Mouse (Mus musculus) thymus, postnatal 10 days (tissue): ENCODE results near the gene Lonp2.
A peak's percentile ranks its signal among the peaks of the same experiment; 100 is the strongest.

Experiments
- DNase-seq, 2 experiments: peaks; one replicate each; pipeline ENCODE4 v3.0.0; 2021; ENCODE audit warnings: low spot score in 2 of 2

Gene Lonp2

DNA sequence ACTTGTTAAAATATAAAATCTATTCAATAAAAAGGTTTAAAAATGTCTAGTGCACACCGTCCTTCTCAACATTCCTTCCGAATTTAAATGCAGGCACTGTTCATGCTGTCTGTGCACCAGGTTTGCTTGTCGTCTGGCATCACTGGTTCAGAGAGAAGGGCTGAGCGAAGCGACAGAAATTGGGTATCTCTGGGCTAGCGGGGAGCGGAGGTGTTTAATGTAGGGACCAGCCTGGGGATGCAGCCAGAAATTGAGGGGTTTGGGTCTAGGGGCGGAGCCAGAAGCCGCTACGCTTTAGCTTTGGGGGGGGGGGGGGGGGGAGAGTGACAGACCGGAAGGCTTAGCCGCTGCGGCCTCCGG lies 312 bp upstream of the Lonp2 start:
- no peak for DNase-seq

DNA sequence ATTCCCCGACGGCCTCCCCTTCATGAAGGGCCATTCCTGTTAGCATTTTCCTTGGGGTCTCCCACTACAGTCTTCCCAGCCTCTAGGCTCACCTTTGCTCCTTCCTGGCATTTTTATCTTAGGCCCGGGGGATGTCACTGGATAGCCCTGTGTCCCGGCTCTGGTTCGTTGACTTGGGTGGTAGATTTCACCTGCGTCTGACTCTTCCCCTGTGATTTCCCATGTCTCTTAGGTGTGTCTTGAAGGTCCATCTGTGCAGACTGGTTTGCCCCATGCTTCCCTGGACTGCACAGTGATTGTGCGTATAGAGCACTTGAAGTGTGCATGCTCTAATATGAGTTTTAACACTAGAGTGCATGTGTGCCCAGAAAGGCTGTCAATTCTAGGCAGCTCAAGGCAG lies 1.1 kb downstream of the Lonp2 start:
- DNase-seq = peak in 1 of 2 experiments; percentile 5

DNA sequence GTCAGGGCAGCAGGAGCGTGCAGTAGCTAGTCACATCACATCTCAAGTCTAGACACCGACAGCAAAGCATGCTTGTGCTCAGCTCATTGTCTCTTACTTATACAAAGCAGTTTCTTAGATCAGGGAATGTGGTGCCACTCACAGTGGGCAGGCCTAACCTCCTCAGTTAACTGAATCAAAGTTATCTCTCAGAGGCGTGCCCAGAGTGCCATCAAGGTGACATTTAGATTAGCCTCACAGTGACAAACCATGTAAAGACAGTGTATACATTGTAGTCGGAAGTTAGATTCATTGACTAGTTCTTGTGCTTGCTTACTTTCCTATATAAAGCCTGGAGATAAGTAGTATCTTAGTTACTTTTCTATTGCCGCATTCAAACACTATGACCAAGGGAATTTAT lies 6.4 kb downstream of the Lonp2 start:
- no peak for DNase-seq

DNA sequence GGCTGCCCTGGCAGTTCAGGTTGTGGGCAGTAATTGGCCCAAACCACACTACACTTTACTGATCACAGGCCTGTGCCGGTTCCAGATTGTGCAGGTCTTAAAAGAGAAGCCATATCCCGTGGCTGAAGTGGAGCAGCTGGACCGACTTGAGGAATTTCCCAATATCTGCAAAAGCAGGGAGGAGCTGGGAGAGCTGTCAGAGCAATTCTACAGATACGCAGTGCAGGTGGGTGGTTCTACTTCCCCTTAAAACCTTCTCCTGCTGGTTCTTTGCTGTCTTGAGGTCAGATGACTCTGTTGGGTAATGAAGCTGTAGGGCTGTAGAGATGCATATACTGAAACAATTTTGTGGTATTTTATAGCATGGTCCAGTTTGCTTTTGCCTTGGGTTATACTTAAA lies 7.6 kb downstream of the Lonp2 start:
- no peak for DNase-seq

DNA sequence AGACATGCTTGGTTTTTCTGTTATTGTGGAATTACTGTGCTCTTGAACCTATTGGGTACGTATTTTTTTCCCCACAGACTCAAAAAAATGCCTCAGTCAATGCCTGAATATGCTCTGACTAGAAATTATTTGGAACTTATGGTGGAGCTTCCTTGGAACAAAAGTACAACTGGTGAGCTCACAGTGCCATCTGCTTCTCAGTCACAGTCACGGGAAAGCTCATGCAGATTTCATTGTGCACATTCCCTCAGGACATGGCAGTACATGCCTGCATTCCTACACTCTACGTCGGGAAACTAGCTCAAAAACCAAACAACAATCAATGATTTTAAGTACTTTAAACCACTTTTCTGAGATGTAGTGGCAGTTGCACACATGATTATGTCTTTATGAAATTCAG lies 14.0 kb downstream of the Lonp2 start:
- DNase-seq = no peak

DNA sequence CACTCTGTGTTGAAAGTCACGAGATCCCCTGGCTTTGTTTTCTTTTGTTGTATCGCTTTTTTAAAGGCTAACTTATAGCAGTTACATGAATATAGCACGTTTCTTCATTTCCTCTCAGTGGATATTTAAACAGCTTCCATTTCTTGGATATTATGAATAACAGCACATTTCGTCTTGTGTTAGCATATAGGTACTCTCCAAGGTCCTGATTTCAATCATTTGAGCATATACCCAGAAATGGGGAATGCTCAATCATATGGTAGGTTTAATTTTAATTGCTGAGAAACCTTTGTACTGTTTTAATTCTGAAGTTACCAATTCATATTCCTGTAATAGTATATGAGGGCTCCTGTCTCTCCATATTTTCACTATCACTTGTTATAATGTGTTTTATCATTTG lies 15.1 kb downstream of the Lonp2 start:
- no peak for DNase-seq

DNA sequence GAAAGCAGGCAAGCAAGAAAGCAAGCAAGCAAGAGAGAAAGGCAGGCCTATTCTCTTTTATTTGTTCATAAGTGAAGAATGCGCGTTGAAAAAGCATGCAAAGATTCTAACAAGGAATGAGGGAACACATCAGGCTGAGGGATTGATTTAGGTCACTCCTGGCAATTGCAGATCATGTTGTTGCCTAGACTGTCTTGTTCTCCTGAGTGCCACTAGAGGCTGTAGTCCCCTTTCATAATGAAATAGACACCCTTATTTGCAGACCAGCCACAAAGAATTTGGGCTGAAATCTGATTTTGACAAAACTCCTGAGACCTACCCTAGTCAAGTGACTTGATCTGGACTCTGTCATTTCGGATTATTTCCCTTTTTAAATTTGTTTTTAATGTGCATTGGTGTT lies 18.8 kb downstream of the Lonp2 start:
- DNase-seq = no peak

DNA sequence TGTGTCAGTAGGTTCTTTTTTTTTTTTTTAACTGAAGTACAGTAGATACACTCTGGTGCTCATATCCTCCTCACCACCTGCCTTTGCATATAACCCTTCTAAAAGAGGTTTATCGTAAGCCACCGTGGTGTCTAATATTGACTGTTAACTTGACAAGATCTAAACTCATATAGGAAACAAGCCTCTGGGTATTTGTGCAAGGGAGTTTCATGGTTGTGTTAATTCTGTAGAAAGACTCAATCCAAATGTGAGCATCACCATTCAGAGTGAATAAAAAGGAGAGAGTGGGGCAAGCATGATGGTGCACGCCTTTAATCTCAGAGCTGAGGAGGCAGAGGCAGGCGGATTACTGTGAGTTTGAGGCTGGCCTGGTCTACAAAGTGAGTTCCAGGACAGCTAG lies 20.8 kb downstream of the Lonp2 start:
- no peak for DNase-seq

DNA sequence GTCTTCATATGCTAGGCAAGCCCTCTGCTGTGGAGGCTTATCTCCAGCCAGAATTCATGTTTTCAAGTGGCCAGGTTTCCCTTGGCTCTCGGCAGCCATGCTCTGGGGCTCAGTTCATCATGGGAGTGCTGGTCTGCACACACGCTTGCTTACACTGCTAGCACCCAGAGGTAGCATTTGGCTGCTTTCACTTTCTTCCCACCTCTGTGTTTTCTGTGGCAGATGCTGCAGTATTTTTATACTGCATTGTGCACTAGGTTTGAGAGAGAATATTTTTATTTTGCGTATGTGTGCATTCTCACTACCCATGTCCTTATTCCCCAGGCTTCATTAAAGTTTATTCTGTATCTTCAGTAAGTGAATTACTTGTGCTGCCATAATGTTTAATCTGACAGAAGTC lies 23.9 kb downstream of the Lonp2 start:
- no peak for DNase-seq

DNA sequence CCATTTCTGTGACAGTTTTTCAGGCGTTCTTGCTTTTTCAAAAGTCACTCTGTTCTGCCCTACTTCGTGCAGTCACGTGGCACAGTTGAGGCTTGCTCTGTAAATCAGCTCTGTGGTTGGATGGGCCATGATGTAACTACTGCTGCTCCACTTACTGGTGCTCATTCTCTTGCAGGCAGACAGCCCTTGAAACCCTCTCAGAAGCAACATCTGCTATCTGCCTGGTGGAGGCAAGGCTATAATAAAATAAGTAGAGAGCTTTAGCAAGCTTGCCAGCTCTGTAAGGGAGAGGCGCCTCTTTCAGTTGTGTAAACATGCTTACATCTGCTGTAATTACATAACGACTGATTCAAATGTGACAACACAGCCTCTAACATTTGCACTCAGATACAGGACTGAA lies 27.6 kb downstream of the Lonp2 start:
- no peak for DNase-seq

DNA sequence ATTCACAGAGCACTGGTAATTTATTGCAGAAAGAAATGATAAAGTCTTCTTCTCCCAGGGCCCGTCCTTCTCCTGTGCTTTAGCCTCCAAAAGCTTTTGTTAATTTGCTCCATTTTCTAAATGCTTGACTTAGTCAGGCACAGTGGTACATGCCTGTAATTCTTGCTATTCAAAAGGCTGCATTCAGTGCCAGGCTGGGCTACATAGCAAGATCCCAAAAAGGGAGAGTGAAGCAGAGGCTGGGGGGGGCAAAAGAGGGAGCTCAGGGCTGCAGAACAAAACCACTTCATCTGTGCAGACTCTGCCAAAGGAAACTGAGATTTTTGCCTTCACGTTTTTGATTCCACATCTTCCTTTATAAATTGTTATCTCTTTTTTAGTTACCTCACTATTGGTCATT lies 28.7 kb downstream of the Lonp2 start:
- no peak for DNase-seq

DNA sequence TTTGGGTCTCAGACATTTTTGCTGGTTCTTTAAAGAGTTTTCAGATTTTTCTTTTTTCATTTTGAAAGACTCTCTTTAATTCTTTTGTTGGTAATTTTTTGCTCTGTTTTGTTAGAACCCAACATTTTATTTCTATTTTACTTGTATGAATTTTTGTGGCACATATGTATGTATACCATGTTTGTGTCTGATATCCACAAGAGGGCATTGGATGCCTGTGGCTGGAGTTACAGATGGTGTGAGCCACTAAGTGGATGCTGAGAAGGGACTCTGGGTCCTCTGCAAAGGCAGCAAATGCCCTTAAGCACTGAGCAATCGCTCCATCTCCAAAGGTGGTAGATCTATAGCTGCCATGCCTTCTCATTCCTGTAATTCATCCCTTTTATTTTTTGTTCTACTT lies 30.7 kb downstream of the Lonp2 start:
- peak; percentile 7 to 14 for DNase-seq

DNA sequence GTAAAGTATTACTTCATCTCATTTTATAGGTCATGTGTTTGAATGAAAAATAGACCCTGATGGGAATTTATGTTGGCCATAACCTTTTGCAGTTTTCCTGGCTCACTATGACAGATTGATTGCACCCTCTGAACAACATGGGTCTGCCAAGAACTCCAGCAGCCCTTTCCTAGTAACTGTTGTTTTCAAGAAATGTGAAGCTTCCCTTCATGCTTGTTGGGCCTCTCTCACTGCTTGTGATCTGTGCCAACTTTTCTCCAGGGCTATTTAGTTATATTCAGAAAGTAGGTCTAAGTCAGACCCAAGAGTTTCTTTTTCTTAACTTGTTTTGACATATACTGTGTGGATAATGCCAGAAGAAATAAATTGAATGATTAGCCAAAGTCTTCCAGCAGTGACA lies 44.9 kb downstream of the Lonp2 start:
- no peak for DNase-seq

DNA sequence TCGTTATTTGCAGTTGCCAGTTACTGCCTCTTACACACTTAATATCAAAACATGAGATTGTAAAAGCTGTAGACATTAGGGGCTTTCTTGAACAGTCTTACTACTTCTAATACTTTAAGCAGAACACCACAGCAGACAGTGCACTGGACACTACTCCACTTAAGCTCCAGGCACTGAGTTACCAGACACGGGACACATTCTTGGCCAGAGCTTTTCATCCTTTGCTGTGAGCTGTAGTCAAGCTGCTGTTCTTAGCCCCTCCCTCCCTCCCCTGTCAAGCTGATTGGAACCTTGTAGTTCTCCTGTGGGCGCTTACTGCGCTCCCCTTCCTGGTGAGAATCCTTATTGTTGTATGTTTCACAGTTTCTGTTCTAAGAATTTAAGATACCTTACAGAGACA lies 45.4 kb downstream of the Lonp2 start:
- no peak for DNase-seq

DNA sequence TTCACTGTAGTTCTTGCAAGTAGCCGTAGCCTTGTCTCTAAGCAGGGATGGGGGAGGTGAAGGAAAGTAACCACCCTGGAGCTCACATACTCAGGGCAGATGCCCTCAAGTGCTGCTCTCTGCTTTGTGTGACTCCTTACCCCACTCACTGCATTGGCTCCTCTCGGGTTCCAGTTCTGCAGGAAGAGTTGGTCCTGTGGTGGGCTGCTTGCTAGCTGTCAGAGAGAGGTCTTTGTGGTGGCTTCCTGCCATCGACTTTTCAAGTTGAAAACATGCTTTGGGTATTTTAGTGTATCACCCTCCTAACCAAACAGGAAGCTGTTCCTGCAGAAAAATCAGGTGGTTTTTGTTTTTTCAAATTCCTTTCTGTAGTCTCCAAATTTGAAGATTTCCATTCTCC lies 62.8 kb downstream of the Lonp2 start:
- peak; percentile 64 to 68 for DNase-seq

DNA sequence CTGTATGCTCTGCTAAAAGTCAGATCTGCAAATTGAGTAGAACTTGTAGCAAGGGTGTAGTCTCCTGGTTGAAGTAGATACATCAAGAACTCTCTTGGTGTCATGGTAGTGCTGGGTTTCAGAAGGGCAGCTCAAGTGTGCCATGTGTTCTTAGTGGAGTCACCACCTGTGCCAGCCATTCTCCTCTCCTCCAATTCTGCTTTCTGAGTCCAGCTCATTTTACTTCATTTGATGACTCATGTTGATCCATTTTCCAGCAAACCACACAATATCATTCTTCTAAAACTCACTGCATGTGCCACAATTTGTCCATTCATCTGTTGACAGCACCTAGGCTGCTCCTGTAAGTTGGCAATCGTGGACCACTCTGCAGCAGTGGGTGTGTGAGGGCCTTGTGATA lies 68.3 kb downstream of the Lonp2 start:
- DNase-seq = no peak

DNA sequence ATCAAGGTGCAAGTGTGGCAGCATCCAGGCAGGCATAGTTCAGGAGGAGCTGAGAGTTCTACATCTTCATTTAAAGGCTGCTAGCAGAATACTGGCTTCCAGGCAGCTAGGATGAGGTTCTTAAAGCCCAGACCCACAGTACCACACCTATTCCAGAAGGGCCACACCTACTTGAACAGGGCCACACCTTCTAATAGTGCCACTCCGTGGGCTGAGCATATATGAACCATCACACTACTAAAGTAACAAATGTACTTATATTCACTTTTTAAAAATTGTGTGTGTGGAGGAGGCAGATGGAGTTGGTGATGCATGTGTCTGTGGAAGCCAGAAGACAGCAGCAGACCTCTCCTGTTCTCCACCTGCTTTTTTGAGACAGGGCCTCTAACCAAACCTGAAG lies 70.2 kb downstream of the Lonp2 start:
- no peak for DNase-seq

DNA sequence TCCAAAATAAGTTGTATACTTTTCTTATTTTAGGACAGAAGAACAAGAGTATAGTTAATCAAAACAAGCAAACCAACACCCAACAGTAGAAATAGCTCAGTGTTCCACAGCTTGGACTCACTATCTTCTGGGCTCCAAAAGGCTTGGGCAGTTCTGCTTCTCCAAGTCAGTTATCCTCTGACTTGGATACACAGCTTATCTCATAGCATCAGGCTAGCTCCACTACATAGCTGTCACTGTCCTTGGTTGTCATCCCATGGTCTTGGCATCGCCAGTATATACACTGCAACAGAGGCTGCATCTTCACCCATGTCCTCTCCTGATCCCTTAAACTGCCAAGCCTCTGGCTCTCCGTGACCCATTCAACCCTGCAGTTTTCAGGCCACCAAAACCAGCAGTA lies 71.9 kb downstream of the Lonp2 start:
- DNase-seq = no peak

DNA sequence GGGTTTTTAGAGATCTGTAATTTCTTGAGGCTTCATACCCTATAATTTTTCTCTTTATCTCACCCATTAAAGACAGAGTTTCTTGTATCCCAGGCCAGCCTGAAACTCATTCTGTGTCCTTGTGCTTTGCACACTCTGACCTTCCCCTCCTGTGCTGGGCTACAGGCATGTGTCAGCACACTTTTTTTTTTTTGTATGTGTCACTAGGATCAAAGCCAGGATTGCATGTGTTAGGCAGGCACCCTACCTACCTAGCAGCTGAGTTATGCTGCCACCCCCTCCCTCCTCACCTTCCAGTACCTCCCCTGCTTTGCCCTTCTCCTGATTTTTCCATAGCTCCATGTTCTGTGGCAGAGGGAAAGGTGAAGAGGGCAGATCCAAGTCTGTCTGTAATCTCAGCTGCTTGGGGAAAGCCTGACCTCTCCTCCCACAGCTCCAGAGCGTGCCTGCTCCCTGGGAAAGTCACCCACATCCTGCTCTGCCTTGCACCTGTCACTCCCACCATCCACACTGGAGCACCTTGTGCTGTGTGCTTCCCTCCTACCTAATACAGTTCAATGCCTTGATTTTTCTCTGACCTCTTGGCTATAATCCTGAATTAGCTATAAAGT lies 75.1 kb downstream of the Lonp2 start:
- no peak for DNase-seq

DNA sequence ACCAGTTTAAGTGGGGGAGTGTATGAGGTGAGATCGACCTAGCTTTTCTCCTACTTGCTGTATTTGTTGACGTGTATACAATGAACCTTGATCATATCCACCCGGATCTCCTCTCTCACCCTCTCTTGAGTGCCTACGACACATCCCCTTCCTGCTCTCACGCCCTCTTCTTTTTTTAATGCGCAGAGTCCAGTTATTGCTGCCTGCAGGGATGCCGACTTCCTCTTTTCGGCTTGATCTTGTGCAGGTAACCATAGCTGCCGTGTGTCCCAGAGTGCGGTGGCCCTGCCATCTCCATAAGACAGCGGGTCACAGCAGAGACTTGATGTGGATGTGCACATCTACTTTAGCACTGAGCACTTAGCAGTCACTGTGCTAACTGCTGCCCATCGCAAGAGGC lies 75.6 kb downstream of the Lonp2 start:
- DNase-seq = no peak

DNA sequence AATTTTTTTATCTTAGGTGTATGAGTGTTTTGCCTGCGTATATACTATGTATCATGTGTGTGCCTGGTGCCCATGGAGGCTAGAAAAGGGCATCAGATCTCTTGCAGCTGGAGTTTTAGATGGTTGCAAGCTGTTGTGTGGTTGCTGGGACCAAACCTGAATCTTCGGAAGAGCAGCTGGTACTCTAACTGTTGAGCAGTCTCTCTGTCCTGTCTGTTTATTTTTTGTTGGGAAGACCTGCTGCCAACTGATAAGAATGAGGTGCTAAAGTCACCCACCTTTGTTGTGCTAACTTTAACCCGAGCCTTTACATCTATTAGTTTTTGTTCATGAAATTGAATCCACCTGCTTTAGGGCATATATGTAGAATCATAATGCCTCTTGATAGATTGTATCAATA lies 78.6 kb downstream of the Lonp2 start:
- DNase-seq = no peak

DNA sequence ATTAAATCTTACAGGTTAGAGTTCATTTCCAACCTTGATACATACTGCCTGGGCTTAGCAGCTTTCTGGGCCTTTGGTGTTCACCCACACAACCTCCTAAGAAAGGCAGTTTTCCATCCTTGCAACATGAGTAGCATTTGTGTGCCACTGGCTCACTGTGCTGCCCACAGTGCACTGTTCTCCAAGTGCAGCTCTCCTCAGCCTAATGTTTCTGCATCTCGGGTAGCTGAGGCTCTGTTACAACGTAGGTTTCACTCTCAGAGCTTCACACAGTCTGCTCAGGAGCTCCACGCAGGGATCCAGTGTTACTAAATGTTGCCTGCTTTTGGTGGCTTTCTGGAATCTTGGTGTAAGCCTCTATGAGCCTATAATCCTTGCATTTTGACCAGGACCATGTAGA lies 81.5 kb downstream of the Lonp2 start:
- no peak for DNase-seq

DNA sequence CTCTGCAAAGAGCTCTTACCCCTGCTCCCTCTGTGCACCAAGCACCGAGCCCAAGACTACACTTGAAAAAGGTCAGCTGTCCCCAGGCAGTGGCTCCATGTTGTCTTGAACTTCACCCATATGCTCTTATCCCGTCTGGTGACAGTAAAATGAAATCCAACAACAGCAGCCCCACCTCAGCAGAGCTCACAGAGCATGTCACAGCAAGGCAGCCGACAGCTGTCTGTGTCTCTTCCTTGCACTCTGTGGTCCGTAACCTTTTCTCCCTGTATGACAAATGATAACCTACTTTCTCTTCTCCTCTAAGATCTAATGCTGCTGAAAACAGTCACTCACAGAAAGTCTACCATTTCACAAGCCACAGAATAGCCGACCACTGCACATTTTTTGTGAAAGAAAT lies 82.9 kb downstream of the Lonp2 start:
- DNase-seq = peak; percentile 35 to 44

DNA sequence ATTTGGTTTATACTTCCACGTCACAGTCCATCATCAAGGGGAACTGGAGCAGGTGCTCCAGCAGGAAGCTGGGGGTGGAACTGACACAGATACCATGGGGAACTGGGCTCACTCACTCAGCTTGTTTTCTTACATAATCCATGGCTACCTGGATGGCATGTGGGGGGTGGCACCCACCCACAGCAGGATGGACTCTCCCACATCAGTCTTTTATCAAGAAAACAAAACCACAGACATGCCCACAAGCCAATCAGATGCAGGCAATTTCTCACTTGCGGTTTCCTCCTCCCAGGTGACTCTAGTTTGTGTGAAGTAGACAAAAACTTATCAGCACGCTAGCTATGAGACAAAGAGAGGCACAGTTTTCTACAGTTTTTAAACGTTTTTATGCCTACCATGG lies 84.0 kb downstream of the Lonp2 start:
- peak; percentile 79 to 83 for DNase-seq

DNA sequence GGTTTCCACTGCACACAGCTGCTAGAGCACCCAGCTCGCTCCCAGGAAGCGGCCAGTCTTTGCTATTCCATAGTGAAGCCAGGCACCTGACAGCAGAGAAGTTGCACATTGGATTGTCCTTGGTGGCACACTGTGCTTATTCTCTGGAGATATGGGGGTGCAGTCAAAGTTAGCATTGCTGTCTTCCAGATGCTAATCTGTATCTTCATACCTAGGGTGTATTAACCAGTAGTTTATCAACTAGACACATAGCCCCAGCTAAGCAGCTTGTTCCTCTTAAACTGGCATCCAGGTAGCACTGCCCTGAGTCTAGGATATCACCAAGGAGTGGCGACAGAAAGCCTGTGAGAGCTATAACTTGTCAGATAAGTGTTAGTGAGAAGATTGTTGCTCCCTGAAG lies 88.8 kb downstream of the Lonp2 start:
- no peak for DNase-seq
